Mouse (Mus musculus) forebrain, embryonic 11.5 days (tissue): ENCODE data around the gene Acot7. TPM values are rescaled to one million over a fixed set of nuclear protein-coding genes. Genes with fewer than 3 reads are reported as not detected.
A peak's percentile ranks its signal among the peaks of the same experiment; 100 is the strongest.

Source experiments
- ATAC-seq: fragments of 200-750 bp; cut with Nextera tagmentation; replicated peaks from 2 replicates; pipeline ENCODE4 v1.8.0; 2017; ENCODE audit warnings: moderate TSS enrichment; ENCODE audit not compliant: low FRiP score
- DNase-seq: peaks from one replicate; pipeline ENCODE4 v3.0.0-alpha.2; 2017; ENCODE audit warnings: low spot score
- H3K27ac ChIP-seq: fragments of 300-500 bp; sonication (generic); 2 replicates; pipeline ENCODE4 v1.5.1; 2014; ENCODE audit warnings: low read depth, low read length
- H3K27me3 ChIP-seq: fragments of 300-500 bp; sonication (generic); 2 replicates; pipeline ENCODE4 v1.6.1; 2014; ENCODE audit warnings: mild to moderate bottlenecking, low read length, mixed read lengths; ENCODE audit not compliant: control insufficient read depth, insufficient read depth
- H3K36me3 ChIP-seq: fragments of 300-500 bp; sonication (generic); 2 replicates; pipeline ENCODE4 v1.6.1; 2014; ENCODE audit warnings: mild to moderate bottlenecking, low read length, moderate library complexity, mixed read lengths; ENCODE audit not compliant: control insufficient read depth, insufficient read depth
- H3K4me1 ChIP-seq: fragments of 300-500 bp; sonication (generic); replicated peaks from 2 replicates; pipeline ENCODE4 v1.6.1; 2014; ENCODE audit warnings: low read length, mixed read lengths; ENCODE audit not compliant: control insufficient read depth, insufficient read depth
- H3K4me2 ChIP-seq: fragments of 300-500 bp; sonication (generic); 2 replicates; pipeline ENCODE4 v1.6.1; 2014; ENCODE audit warnings: low read depth, mild to moderate bottlenecking, low read length, moderate library complexity, mixed read lengths; ENCODE audit not compliant: severe bottlenecking
- H3K4me3 ChIP-seq: fragments of 300-500 bp; sonication (generic); 2 replicates; pipeline ENCODE4 v1.5.1; 2014; ENCODE audit warnings: low read depth, low read length
- H3K9ac ChIP-seq: fragments of 300-500 bp; sonication (generic); 2 replicates; pipeline ENCODE4 v1.6.1; 2014; ENCODE audit warnings: low read length
- H3K9me3 ChIP-seq: fragments of 300-500 bp; sonication (generic); 2 replicates; pipeline ENCODE4 v1.6.1; 2016; ENCODE audit warnings: low read length, mixed read lengths; ENCODE audit not compliant: control insufficient read depth
- WGBS: fragments of 180-500 bp; shearing (Covaris S2); extraction: QIAGEN DNeasy Blood & Tissue Kit; methylation state at CpG from one replicate; pipeline ENCODE4 v1.1.7; 2014; 5-methylcytosine and 5-hydroxymethylcytosine counted together
- polyA plus RNA-seq: library from polyadenylated mRNA; unstranded; fragments of >200 nt; fragmentation: Nextera tagmentation; extraction: Ambion mirVana; gene quantifications from 2 replicates; pipeline ENCODE4 v1.2.1, GENCODE M21; 2014

The Acot7 gene
- polyA plus RNA-seq, 1 experiment from 2014 or later = 75.1 TPM

DNA sequence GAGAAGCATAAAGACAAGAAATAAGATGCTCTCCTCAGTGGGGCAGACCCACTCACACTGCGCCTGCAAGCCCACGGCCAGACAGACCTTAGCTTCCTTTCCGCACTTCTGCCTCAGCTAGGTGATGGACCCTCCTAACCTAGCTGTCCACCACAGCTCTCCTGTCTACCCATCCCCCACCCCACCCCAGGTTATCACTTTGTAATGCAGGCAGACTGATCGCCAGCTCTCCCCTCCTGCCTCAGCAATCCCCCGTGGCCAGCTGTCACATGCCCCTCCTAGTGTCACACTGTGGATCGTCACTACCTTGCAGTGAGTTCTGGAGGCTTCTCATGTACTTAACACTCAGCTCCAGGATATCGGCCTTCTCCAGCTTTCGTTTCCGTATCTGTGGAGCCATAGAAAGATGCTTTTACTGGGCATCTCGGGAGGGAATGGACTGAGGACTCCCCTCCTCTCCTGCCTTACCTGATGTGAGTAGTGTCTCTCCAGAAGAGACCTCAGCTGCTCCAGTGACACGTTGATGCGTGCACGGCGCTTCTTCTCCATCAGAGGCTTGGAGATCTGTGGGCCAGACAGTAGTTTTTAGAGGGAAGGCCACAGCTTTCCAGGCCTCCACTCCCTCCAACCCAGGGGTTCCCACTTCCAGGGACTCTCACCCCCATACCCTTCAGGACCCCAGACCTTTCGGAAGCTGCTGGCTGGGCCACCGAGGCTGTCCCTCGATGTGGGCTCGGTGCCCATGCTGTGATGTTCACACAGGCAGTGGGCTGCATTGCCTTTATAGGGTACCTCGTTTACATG lies 109.6 kb downstream of the Acot7 start:
- Histone ChIP-seq H3K4me1 (peaks cover 34% of the 10 kb centered on the region), H3K9ac (no peak overlapping the region), H3K27me3 (peaks cover 91% of the 10 kb centered on the region), H3K4me2 (no peak overlapping the region; the same call in 1 of the 2 replicates), H3K4me3 (no peak overlapping the region), H3K27ac (no peak overlapping the region), H3K36me3 (no peaks in the 10 kb centered on the region), H3K9me3 (no peaks in the 10 kb centered on the region)
- DNase-seq (no peak), ATAC-seq (no peak)
- WGBS = 10% methylated on average over 19 of the region's 19 CpGs

DNA sequence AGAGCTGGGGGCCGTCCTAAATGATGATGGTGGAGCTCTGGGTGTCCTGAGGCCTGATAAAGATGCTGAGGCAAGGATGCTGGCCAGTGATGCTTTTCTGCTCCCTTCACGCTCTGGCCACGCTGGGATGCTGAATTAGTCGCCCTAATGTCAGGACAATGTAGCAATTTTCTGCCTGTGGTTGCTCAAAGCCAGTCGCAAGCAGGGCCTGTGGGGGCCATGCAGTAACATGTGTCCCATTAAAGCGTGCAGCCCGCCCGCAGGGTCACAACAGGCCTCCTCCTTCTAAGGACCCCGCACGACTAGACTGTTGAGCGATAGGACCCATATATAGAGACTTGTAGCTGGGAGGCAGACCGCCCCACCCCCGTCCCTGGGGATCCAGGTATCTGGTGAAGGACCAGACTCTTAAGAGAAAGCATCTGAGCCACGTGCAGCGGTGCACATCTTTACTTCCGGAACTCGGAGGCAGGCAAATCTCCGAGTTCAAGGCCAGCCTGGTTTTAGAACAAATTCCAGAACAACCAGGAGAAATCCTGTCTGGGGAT lies 110.5 kb downstream of the Acot7 start:
- Histone ChIP-seq H3K4me2 (no peak overlapping the region), H3K9me3 (no peaks in the 10 kb centered on the region), H3K9ac (no peak overlapping the region), H3K36me3 (no peaks in the 10 kb centered on the region), H3K27ac (no peak overlapping the region), H3K4me3 (no peak overlapping the region), H3K4me1 (peaks cover 35% of the 10 kb centered on the region), H3K27me3 (peaks cover 90% of the 10 kb centered on the region)
- 35% methylated on average over 18 of the region's 18 CpGs for WGBS
- ATAC-seq = no peak
- DNase-seq = no peak

DNA sequence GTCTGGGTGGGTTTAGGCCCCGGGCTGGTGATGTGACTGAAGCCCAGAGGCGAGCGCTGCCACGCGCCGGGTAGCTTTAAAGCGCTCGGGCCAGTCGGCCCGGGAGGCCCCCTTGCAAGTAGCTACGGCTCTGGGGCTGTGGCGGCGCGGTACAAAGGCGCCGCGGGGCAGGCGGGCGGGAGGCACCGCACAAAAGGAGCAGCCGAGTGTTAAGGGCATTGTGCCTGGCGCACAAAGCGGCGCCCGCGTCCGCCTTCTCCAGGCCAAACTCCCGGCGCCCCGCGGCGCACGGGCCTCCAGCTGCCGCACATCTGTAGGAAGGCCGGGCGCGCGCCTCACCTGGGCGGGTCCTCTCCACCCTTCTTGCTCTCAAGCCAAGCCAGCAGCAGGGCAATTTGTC lies 112.5 kb downstream of the Acot7 start:
- Histone ChIP-seq H3K9ac (peak overlapping the region; percentile 47), H3K4me3 (peak overlapping the region; percentile 25), H3K9me3 (no peaks in the 10 kb centered on the region), H3K27ac (no peak overlapping the region), H3K36me3 (no peaks in the 10 kb centered on the region), H3K4me2 (peak overlapping the region; percentile 62), H3K4me1 (peaks cover 37% of the 10 kb centered on the region), H3K27me3 (peaks cover 87% of the 10 kb centered on the region)
- peak; percentile 85 for DNase-seq
- WGBS = under 1% methylated on average over 32 of the region's 39 CpGs
- ATAC-seq = peak; percentile 73

DNA sequence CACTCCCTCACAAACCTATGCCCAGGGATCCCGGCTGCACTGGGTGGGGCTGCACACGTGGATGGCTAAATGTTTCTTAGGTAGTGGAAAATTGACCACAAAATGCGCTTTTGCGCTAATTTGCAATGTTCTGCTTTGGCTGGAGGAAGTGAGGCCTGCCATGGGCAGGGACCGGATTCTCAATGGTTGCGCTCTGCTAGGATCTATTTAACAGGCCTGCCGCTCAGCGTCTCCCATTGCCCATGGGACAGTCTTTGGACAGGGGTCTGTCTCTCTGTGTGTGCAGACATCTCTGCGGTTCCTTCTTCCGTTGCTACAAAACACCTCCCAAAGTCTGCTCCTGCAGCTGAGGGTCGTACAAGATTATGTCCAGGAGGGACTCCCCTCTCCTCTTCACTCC lies 113.1 kb downstream of the Acot7 start:
- no peak for DNase-seq
- Histone ChIP-seq H3K4me1 (peaks cover 35% of the 10 kb centered on the region), H3K36me3 (no peaks in the 10 kb centered on the region), H3K9me3 (no peaks in the 10 kb centered on the region), H3K9ac (no peak overlapping the region), H3K4me3 (0 out of 2 replicates have a peak overlapping the region, but pooled peaks have one; percentile 25), H3K27ac (no peak overlapping the region), H3K4me2 (peak overlapping the region; percentile 62; the same call in 1 of the 2 replicates), H3K27me3 (peaks cover 87% of the 10 kb centered on the region)
- WGBS = 5% methylated on average over 11 of the region's 11 CpGs
- ATAC-seq = no peak

DNA sequence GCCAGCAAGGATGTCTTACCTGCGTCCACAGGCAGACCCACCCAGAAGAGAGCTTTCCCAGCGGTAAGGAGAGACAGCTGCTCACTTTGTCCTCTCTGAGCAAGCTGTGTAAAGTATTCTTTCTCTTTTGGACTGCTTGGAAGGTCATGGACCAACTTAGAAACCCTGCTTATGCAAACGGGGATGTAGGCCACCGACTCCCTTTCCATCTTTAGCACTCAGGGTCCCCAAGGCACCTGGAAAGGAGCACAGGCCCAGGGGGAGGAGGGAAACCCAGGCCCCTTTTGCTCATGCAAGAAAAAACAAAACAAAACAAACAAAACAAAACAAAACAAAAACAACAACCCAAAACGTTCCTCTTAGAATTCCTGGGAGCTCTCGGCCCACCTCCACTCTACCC lies 113.6 kb downstream of the Acot7 start, which contains the start of gene Hes3:
Gene Hes3 (minus strand): TSS at position 101 of the 400 bp plus-strand sequence.
- Histone ChIP-seq H3K4me2 (peak within 1 kb of the TSS; percentile 62), H3K9me3 (no peaks in the 10 kb centered on the region), H3K27ac (no peak within 1 kb of the TSS), H3K4me1 (peaks cover 31% of the 10 kb centered on the region), H3K4me3 (peak within 1 kb of the TSS; percentile 25), H3K27me3 (peaks cover 82% of the 10 kb centered on the region), H3K36me3 (no peaks in the 10 kb centered on the region), H3K9ac (peak within 1 kb of the TSS; percentile 47; the same call in 1 of the 2 replicates)
- DNase-seq = no peak
- WGBS = 10% methylated on average over 6 of the region's 6 CpGs
- ATAC-seq = no peak

DNA sequence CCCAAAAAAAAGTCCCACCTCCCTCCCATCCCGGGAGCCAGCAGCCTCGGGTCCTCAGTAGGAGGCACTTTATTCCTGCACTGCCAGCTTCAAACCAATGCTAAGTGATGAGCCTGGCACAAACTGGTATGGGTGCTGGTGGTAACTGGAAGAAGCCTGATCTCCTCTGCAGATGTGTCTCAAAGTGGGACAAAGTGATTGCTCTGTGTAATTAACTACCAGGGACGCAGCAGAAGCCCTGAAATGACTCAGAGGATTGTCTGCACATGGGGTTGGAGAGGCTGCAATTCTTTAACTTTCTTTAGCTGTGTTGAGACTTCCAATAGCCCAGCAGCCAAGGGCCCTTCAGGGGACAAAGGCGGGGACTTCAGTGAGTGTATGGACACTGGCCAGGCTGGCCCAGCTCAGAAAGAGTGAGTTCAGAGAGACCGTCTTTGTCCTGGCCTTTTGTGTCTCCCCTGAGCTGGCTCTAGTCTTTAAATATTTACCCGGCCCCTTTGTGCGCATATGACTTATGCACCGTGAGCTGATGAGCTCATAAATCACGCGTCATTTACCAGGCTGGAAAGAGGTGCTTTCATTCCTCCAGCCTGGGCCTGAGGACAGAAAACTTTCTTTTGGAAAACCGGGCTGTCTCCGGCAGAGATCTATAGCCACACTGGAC lies 114.3 kb downstream of the Acot7 start:
- Histone ChIP-seq H3K4me1 (peaks cover 31% of the 10 kb centered on the region), H3K36me3 (no peaks in the 10 kb centered on the region), H3K9me3 (no peaks in the 10 kb centered on the region), H3K27me3 (peaks cover 75% of the 10 kb centered on the region), H3K9ac (no peak overlapping the region), H3K4me3 (no peak overlapping the region), H3K27ac (no peak overlapping the region), H3K4me2 (no peak overlapping the region)
- ATAC-seq (no peak), DNase-seq (no peak)
- 8% methylated on average over 12 of the region's 12 CpGs for WGBS

DNA sequence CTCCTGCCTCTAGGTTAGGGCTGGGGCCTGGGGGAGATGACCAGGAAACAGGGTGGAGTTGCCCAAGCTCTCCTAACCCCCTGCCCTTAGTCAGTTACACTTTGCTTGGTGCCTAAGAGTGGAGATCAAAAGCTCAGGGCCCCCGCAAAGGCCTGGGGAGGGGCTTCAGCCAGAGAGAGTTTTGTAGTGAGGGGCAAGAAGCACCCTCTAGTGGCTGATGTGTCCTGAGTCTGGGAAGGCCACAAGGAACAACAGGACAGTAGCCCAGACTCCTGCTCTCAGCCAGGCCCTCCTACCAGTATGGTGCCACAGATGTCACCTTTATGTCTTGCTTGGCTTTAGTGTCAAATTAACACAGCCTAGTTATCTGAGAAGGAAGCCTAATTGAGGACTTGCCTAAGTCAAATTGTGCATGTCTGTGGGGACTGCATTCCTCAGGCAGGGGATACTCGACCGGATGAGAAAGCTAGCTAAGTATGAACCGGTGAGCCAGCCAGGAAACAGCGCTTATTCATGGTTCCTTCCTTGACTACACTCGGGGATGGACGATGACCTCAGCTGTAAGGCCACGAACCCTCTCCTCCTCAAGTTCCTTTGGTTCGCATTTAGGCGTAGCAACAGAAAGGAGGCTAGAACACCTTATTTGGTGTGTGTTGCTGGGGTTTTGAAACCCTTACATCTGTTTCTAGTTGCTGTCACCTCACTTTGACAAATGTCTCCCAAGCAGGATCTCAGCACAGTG lies 116.4 kb downstream of the Acot7 start:
- no peak for DNase-seq
- no peak overlapping the region for H3K27ac ChIP-seq
- no peaks in the 10 kb centered on the region for H3K36me3 ChIP-seq
- H3K4me1 ChIP-seq = peaks cover 36% of the 10 kb centered on the region
- no peak overlapping the region for H3K4me3 ChIP-seq
- no peak overlapping the region for H3K9ac ChIP-seq
- ATAC-seq = no peak
- no peak overlapping the region for H3K4me2 ChIP-seq
- WGBS = 62% methylated on average over 10 of the region's 10 CpGs
- H3K9me3 ChIP-seq = no peaks in the 10 kb centered on the region
- H3K27me3 ChIP-seq = peaks cover 60% of the 10 kb centered on the region

DNA sequence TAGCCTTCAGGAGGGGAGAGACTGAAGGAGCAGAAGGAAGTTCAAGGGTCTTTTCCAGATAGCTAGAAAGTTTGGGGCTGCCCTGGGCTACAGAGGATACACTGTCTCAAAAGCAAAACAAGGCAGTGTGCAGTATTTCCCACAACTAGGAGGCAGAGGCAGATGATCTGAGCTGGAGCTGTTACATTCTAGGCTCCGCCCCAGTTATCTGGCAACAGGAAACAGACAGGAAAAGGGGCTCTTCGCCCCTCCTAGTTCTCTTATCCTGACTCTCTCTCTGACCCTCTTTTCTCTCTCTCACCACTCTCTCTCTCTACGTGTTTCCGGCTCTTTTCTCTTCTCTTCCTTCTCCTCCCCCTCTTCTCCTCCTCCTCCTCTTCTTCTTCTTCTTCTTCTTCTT lies 118.0 kb downstream of the Acot7 start:
- H3K4me2 ChIP-seq = no peak overlapping the region
- H3K4me1 ChIP-seq = peaks cover 24% of the 10 kb centered on the region
- no peak overlapping the region for H3K9ac ChIP-seq
- WGBS = 63% methylated on average over 4 of the region's 4 CpGs
- DNase-seq = no peak
- H3K27me3 ChIP-seq = peaks cover 45% of the 10 kb centered on the region
- H3K36me3 ChIP-seq = no peaks in the 10 kb centered on the region
- H3K9me3 ChIP-seq = no peaks in the 10 kb centered on the region
- no peak overlapping the region for H3K27ac ChIP-seq
- no peak overlapping the region for H3K4me3 ChIP-seq
- no peak for ATAC-seq
